Mouse (Mus musculus) forebrain, embryonic 16.5 days (tissue): ENCODE measurements around the gene Plekhd1. TPM values are rescaled to one million over a fixed set of nuclear protein-coding genes. Genes with fewer than 3 reads are reported as not detected.

Experiments
- ATAC-seq: fragments of 200-750 bp; cut with Nextera tagmentation; 2 replicates; pipeline ENCODE4 v1.8.0; 2017; ENCODE audit warnings: mild to moderate bottlenecking, moderate library complexity
- H3K27ac ChIP-seq: fragments of 300-500 bp; sonication (generic); 2 replicates; pipeline ENCODE4 v1.5.1; 2014; ENCODE audit warnings: low read length, control low read depth
- H3K27me3 ChIP-seq: fragments of 300-500 bp; sonication (generic); replicated peaks from 2 replicates; pipeline ENCODE4 v1.6.1; 2014; ENCODE audit warnings: low read length; ENCODE audit not compliant: control insufficient read depth, insufficient read depth
- H3K36me3 ChIP-seq: fragments of 300-500 bp; sonication (generic); 2 replicates; pipeline ENCODE4 v1.6.1; 2014; ENCODE audit not compliant: control insufficient read depth, insufficient read depth
- H3K4me1 ChIP-seq: fragments of 300-500 bp; sonication (generic); replicated peaks from 2 replicates; pipeline ENCODE4 v1.6.1; 2014; ENCODE audit warnings: low read length; ENCODE audit not compliant: control insufficient read depth, insufficient read depth
- H3K4me2 ChIP-seq: fragments of 300-500 bp; sonication (generic); 2 replicates; pipeline ENCODE4 v1.6.1; 2014; ENCODE audit warnings: mild to moderate bottlenecking, low read length, control low read depth
- H3K4me3 ChIP-seq: fragments of 300-500 bp; sonication (generic); replicated peaks from 2 replicates; pipeline ENCODE4 v1.5.1; 2014; ENCODE audit warnings: mild to moderate bottlenecking, low read length, control low read depth
- H3K9ac ChIP-seq: fragments of 300-500 bp; sonication (generic); replicated peaks from 2 replicates; pipeline ENCODE4 v1.6.1; 2014; ENCODE audit warnings: low read depth, low read length, control low read depth
- H3K9me3 ChIP-seq: fragments of 300-500 bp; sonication (generic); 2 replicates; pipeline ENCODE4 v1.6.1; 2016; ENCODE audit warnings: low read length; ENCODE audit not compliant: control insufficient read depth
- WGBS: fragments of 180-500 bp; shearing (Covaris S2); extraction: QIAGEN DNeasy Blood & Tissue Kit; methylation state at CpG from one replicate; pipeline ENCODE4 v1.1.7; 2014; 5-methylcytosine and 5-hydroxymethylcytosine counted together
- polyA plus RNA-seq: library from polyadenylated mRNA; unstranded; fragments of >200 nt; fragmentation: Nextera tagmentation; extraction: Ambion mirVana; gene quantifications from 2 replicates; pipeline ENCODE4 v1.2.1, GENCODE M21; 2015

Plekhd1 gene
- polyA plus RNA-seq, 1 experiment from 2014 or later, result 1.5 TPM

GRCm38 (mm10) chr12:80759387-80759712 is 67.0 kb downstream of the Plekhd1 start:
- H3K4me2 ChIP-seq, result peak overlapping the region; percentile 82
- ATAC-seq, result peak; percentile 7; the same call in 1 of the 2 replicates
- 8% methylated on average over 13 of the region's 13 CpGs for WGBS
- peak overlapping the region; percentile 99 for H3K9ac ChIP-seq
- H3K4me3 ChIP-seq, result peak overlapping the region; percentile 82
- H3K36me3 ChIP-seq, result peaks cover 43% of the 10 kb centered on the region
- H3K4me1 ChIP-seq, result peaks cover 12% of the 10 kb centered on the region
- no peaks in the 10 kb centered on the region for H3K27me3 ChIP-seq
- peaks cover 31% of the 10 kb centered on the region for H3K9me3 ChIP-seq
- H3K27ac ChIP-seq, result peak overlapping the region; percentile 99

GRCm38 (mm10) chr12:80759713-80760395 is 67.5 kb downstream of the Plekhd1 start:
- H3K4me3 ChIP-seq, result peak overlapping the region; percentile 82
- ATAC-seq, result peak; percentile 64

GRCm38 (mm10) chr12:80760396-80760801 is 68.0 kb downstream of the Plekhd1 start, which contains the start of gene Ccdc177:
TSS of gene Ccdc177 (minus strand) at chr12:80760687.
- peaks cover 33% of the 10 kb centered on the region for H3K36me3 ChIP-seq
- WGBS, result under 1% methylated on average over 24 of the region's 24 CpGs
- peak within 1 kb of the TSS; percentile 82 for H3K4me3 ChIP-seq
- peak within 1 kb of the TSS; percentile 99 for H3K27ac ChIP-seq
- peaks cover 31% of the 10 kb centered on the region for H3K9me3 ChIP-seq
- H3K9ac ChIP-seq, result peak within 1 kb of the TSS; percentile 99
- H3K4me2 ChIP-seq, result peak within 1 kb of the TSS; percentile 82
- ATAC-seq, result peak; percentile 79
- peaks cover 12% of the 10 kb centered on the region for H3K4me1 ChIP-seq
- no peaks in the 10 kb centered on the region for H3K27me3 ChIP-seq

More at GRCm38 (mm10) chr12:80759713-80760395, 67.5 kb downstream of the Plekhd1 start:
- Histone ChIP-seq H3K9ac (peak overlapping the region; percentile 99), H3K27ac (peak overlapping the region; percentile 99), H3K4me2 (peak overlapping the region; percentile 82), H3K4me1 (peaks cover 12% of the 10 kb centered on the region), H3K36me3 (peaks cover 39% of the 10 kb centered on the region), H3K9me3 (peaks cover 31% of the 10 kb centered on the region), H3K27me3 (no peaks in the 10 kb centered on the region)
- whole genome bisulfite sequencing, result under 1% methylated on average over 22 of the region's 22 CpGs

- 93% methylated on average over 5 of the region's 5 CpGs for WGBS
Measured at GRCm38 (mm10) chr12:80762982-80763381, 70.6 kb downstream of the Plekhd1 start.

GRCm38 (mm10) chr12:80764116-80764515 is 71.7 kb downstream of the Plekhd1 start:
- no peaks in the 10 kb centered on the region for H3K9me3 ChIP-seq
- WGBS, result 79% methylated on average over 4 of the region's 4 CpGs
- peaks cover 7% of the 10 kb centered on the region for H3K4me1 ChIP-seq
- H3K9ac ChIP-seq, result no peak overlapping the region
- no peak for ATAC-seq
- no peak overlapping the region for H3K4me3 ChIP-seq
- H3K27ac ChIP-seq, result no peak overlapping the region
- no peak overlapping the region for H3K4me2 ChIP-seq
- no peaks in the 10 kb centered on the region for H3K27me3 ChIP-seq
- H3K36me3 ChIP-seq, result no peaks in the 10 kb centered on the region

More at GRCm38 (mm10) chr12:80762982-80763381, 70.6 kb downstream of the Plekhd1 start:
- Histone ChIP-seq H3K27me3 (no peaks in the 10 kb centered on the region), H3K36me3 (peaks cover 7% of the 10 kb centered on the region), H3K27ac (no peak overlapping the region), H3K9me3 (peaks cover 6% of the 10 kb centered on the region), H3K9ac (no peak overlapping the region), H3K4me1 (peaks cover 12% of the 10 kb centered on the region), H3K4me3 (no peak overlapping the region), H3K4me2 (no peak overlapping the region)
- ATAC-seq, result no peak

GRCm38 (mm10) chr12:80769697-80770096 is 77.3 kb downstream of the Plekhd1 start:
- Histone ChIP-seq H3K4me3 (no peak overlapping the region), H3K9ac (no peak overlapping the region), H3K27me3 (no peaks in the 10 kb centered on the region), H3K9me3 (no peaks in the 10 kb centered on the region), H3K4me2 (peak overlapping the region; percentile 28; the same call in 1 of the 2 replicates), H3K27ac (no peak overlapping the region), H3K4me1 (no peaks in the 10 kb centered on the region), H3K36me3 (no peaks in the 10 kb centered on the region)
- WGBS, result 17% methylated on average over 11 of the region's 11 CpGs
- peak; percentile 92 for ATAC-seq

Other genes starting within 250 kb of the Plekhd1 start
- gene Exd2, start 229.5 kb upstream of the Plekhd1 start, polyA plus RNA-seq, result 59.3 and 71.0 TPM in 2 replicates
- 22.4 and 28.5 TPM in 2 replicates for gene Galnt16, start 174.3 kb upstream of the Plekhd1 start, polyA plus RNA-seq
- gene Slc39a9, start 48.7 kb upstream of the Plekhd1 start, polyA plus RNA-seq, result 29.1 and 30.6 TPM in 2 replicates
- 293 and 335 TPM in 2 replicates for gene Erh, start 48.2 kb upstream of the Plekhd1 start, polyA plus RNA-seq
- gene Ccdc177, start 68.1 kb downstream of the Plekhd1 start, polyA plus RNA-seq, result 4.3 and 4.5 TPM in 2 replicates
- gene Susd6, start 97.9 kb downstream of the Plekhd1 start, polyA plus RNA-seq, result 14.3 and 14.4 TPM in 2 replicates